Mouse (Mus musculus) heart, adult 2 months (tissue): ENCODE data around the gene Crybb1. TPM values are rescaled to one million over a fixed set of nuclear protein-coding genes. Genes with fewer than 3 reads are reported as not detected.
A peak's percentile ranks its signal among the peaks of the same experiment; 100 is the strongest.

Experiments used
- DNase-seq, 2 experiments: peaks; one replicate each; pipeline ENCODE4 v3.0.0; 2021
- H3K27ac ChIP-seq: fragments of 200-600 bp; 2 replicates; pipeline ENCODE4 v1.8.1; 2022
- H3K27me3 ChIP-seq: fragments of 200-500 bp; 2 replicates; pipeline ENCODE4 v1.6.1; 2012; ENCODE audit warnings: mild to moderate bottlenecking, low read length, inconsistent platforms, mixed read lengths; ENCODE audit not compliant: control insufficient read depth, insufficient read depth
- H3K36me3 ChIP-seq: fragments of 200-500 bp; 2 replicates; pipeline ENCODE4 v1.6.1; 2012; ENCODE audit warnings: low read length, inconsistent platforms; ENCODE audit not compliant: control insufficient read depth, insufficient read depth
- H3K4me1 ChIP-seq: fragments of 200-500 bp; 2 replicates; pipeline ENCODE4 v1.6.1; 2011; ENCODE audit warnings: low read length; ENCODE audit not compliant: control insufficient read depth, insufficient read depth
- H3K4me3 ChIP-seq: fragments of 200-600 bp; 2 replicates; pipeline ENCODE4 v1.8.1; 2022
- H3K79me2 ChIP-seq: fragments of 200-500 bp; replicated peaks from 2 replicates; pipeline ENCODE4 v1.6.1; 2012; ENCODE audit warnings: mild to moderate bottlenecking, inconsistent platforms, low read length, moderate library complexity, mixed read lengths; ENCODE audit not compliant: control insufficient read depth, insufficient read depth
- H3K9ac ChIP-seq: fragments of 200-500 bp; 2 replicates; pipeline ENCODE4 v1.6.1; 2012; ENCODE audit warnings: low read depth, mild to moderate bottlenecking, control low read depth, inconsistent platforms, low read length, mixed read lengths
- CTCF ChIP-seq: fragments of 200-600 bp; IDR thresholded peaks from 2 replicates; pipeline ENCODE4 v1.8.1; 2022; ENCODE audit warnings: antibody characterized with exemption, mild to moderate bottlenecking, moderate library complexity
- EP300 ChIP-seq: fragments of 200-500 bp; IDR thresholded peaks from 2 replicates; pipeline ENCODE4 v1.6.1; 2011; ENCODE audit warnings: low read depth, low read length, control low read depth; ENCODE audit not compliant: insufficient read depth
- POLR2A ChIP-seq: fragments of 200-500 bp; IDR thresholded peaks from 2 replicates; pipeline ENCODE4 v1.6.1; 2011; ENCODE audit warnings: mild to moderate bottlenecking, low read depth, low read length, control low read depth; ENCODE audit not compliant: insufficient read depth
- WGBS: fragments of 180-500 bp; shearing (Covaris S2); methylation state at CpG from one replicate; pipeline ENCODE4 v1.1.7; 2018; 5-methylcytosine and 5-hydroxymethylcytosine counted together
- intact Hi-C: fragments of 180-260 bp; cut with DNase I; formaldehyde crosslinking; loops from one replicate; pipeline ENCODE4 v1.15.1; 2025
- polyA plus RNA-seq: library from polyadenylated mRNA; depleted of rRNA; stranded (reverse); fragments of >200 nt; gene quantifications from 2 replicates; pipeline ENCODE4 v1.2.3, GENCODE M21; 2012
- total RNA-seq, 2 experiments: library from RNA; stranded (reverse); gene quantifications; 2 replicates each; pipeline ENCODE4 v1.2.3; 2021

Crybb1 gene
- total and polyA plus RNA-seq, 3 experiments: 1.5 to 3.3 (median 2.3) TPM

- intact Hi-C loops: loop anchor here (2.0 kb wide), 2 partner anchors 33 to 43 kb away; no protein-coding TSS in a partner anchor
- no peaks in the 10 kb centered on the region for H3K27me3 ChIP-seq
- no peak overlapping the region for H3K9ac ChIP-seq
- peak overlapping the region; percentile 70 for H3K27ac ChIP-seq
- peak; percentile 64 to 72 for DNase-seq
- no peaks in the 10 kb centered on the region; the same call in 1 of the 2 replicates for H3K36me3 ChIP-seq
- WGBS: 38% methylated on average over 10 of the region's 10 CpGs
- TF ChIP-seq CTCF (no peak), EP300 (peak; percentile 80; the same call in 1 of the 2 replicates), POLR2A (peak; percentile 51; the same call in 1 of the 2 replicates)
- no peak overlapping the region for H3K4me3 ChIP-seq
- peaks cover 5% of the 10 kb centered on the region; the same call in 1 of the 2 replicates for H3K79me2 ChIP-seq
- H3K4me1 ChIP-seq: peaks cover 63% of the 10 kb centered on the region
These were observed 28.1 kb downstream of the Crybb1 start for GRCm38 (mm10) chr5:112283543-112284202.

GRCm38 (mm10) chr5:112284203-112284582 lies 28.6 kb downstream of the Crybb1 start:
- 50% methylated on average over 7 of the region's 7 CpGs for WGBS
- H3K27me3 ChIP-seq: no peaks in the 10 kb centered on the region
- no peak overlapping the region; the same call in 1 of the 2 replicates for H3K9ac ChIP-seq
- H3K4me3 ChIP-seq: peak overlapping the region; percentile 22; the same call in 1 of the 2 replicates
- H3K4me1 ChIP-seq: peaks cover 58% of the 10 kb centered on the region
- intact Hi-C loops: loop anchor here (2.0 kb wide), 1 partner anchor 33 kb away; no protein-coding TSS in a partner anchor
- TF ChIP-seq POLR2A: no peak
- TF ChIP-seq EP300: 0 out of 2 replicates have a peak, but pooled peaks have one; percentile 43
- no peak for TF ChIP-seq CTCF
- H3K36me3 ChIP-seq: no peaks in the 10 kb centered on the region; the same call in 1 of the 2 replicates
- H3K27ac ChIP-seq: peak overlapping the region; percentile 70
- DNase-seq: peak in 1 of 2 experiments; percentile 38
- peaks cover 5% of the 10 kb centered on the region; the same call in 1 of the 2 replicates for H3K79me2 ChIP-seq

- Histone ChIP-seq H3K27ac (peak overlapping the region; percentile 70), H3K4me1 (peaks cover 52% of the 10 kb centered on the region), H3K36me3 (no peaks in the 10 kb centered on the region; the same call in 1 of the 2 replicates), H3K79me2 (peaks cover 6% of the 10 kb centered on the region; the same call in 1 of the 2 replicates), H3K4me3 (no peak overlapping the region), H3K27me3 (no peaks in the 10 kb centered on the region), H3K9ac (peak overlapping the region; percentile 14; the same call in 1 of the 2 replicates)
- TF ChIP-seq CTCF: no peak
- no peak for TF ChIP-seq EP300
- no peak for TF ChIP-seq POLR2A
- DNase-seq: no peak
- WGBS: 82% methylated on average over 7 of the region's 7 CpGs
- intact Hi-C loops: loop anchor here (2.0 kb wide), 1 partner anchor 31 kb away; no protein-coding TSS in a partner anchor
These were observed 30.0 kb downstream of the Crybb1 start for GRCm38 (mm10) chr5:112285548-112286085.

- TF ChIP-seq CTCF (no peak), EP300 (no peak), POLR2A (no peak)
- H3K4me1 ChIP-seq: peaks cover 52% of the 10 kb centered on the region
- no peak overlapping the region for H3K9ac ChIP-seq
- H3K4me3 ChIP-seq: no peak overlapping the region
- no peaks in the 10 kb centered on the region for H3K27me3 ChIP-seq
- WGBS: 73% methylated on average over 2 of the region's 2 CpGs
- no peaks in the 10 kb centered on the region; the same call in 1 of the 2 replicates for H3K36me3 ChIP-seq
- H3K27ac ChIP-seq: no peak overlapping the region; the same call in none of the 2 replicates
- peaks cover 8% of the 10 kb centered on the region; the same call in 1 of the 2 replicates for H3K79me2 ChIP-seq
- intact Hi-C loops: no loop called here
- no peak for DNase-seq
These were observed 31.0 kb downstream of the Crybb1 start for GRCm38 (mm10) chr5:112286608-112286983.

GRCm38 (mm10) chr5:112286984-112287641 lies 31.5 kb downstream of the Crybb1 start:
- DNase-seq: peak in 1 of 2 experiments; percentile 23
- intact Hi-C loops: no loop called here
- peaks cover 10% of the 10 kb centered on the region for H3K79me2 ChIP-seq
- peak overlapping the region; percentile 1; the same call in 1 of the 2 replicates for H3K4me3 ChIP-seq
- WGBS: 46% methylated on average over 11 of the region's 11 CpGs
- no peak overlapping the region for H3K9ac ChIP-seq
- H3K27me3 ChIP-seq: no peaks in the 10 kb centered on the region
- no peaks in the 10 kb centered on the region for H3K36me3 ChIP-seq
- H3K27ac ChIP-seq: peak overlapping the region; percentile 84
- H3K4me1 ChIP-seq: peaks cover 53% of the 10 kb centered on the region
- TF ChIP-seq CTCF: no peak
- no peak for TF ChIP-seq EP300
- no peak for TF ChIP-seq POLR2A
